Mouse (Mus musculus) thymus, postnatal 4 days (tissue): ENCODE measurements around the gene Ackr3.

Experiments
- DNase-seq: peaks from one replicate; pipeline ENCODE4 v3.0.0; 2021

The Ackr3 gene

DNA sequence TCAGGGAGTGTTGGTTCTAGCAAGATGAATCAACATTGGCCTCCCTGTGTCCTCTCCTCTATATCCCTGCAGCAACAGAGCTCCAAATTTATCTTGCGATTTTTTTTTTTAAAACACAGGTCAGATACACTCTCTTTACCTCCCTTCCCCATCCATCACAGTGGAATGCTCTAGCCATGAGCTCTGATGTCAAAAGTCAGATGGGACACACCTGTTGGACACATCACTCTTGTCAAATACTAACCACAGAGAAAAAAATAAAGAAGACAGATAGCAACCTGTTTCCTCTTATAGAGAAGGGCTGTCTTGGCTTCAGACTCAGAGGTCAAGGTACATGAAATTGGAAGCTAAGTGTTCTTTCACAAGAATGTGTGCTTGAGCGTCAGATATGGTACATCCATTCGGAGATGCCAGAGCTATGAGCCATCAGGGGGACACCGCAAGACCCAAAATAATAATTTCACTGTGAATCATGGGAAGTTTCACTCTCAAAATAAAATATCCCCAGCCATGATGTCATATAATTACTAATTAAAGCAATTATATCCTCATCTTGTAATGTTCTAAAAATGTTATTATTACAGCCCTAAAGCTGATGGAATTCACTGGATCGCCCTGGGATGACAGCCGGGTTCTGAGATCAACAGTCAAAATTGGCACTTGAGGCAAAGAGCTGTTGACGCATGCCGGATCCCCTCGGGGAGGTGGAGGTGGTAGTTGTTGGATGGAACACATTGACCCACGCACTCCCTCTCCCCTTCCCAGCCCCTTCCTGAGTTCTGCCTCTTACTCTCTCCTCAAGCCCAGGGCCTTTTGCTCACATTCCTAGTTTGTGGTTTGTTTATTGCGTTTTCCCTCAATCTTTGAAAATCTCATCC, 57.2 kb downstream of the Ackr3 start:
- DNase-seq, result no peak

DNA sequence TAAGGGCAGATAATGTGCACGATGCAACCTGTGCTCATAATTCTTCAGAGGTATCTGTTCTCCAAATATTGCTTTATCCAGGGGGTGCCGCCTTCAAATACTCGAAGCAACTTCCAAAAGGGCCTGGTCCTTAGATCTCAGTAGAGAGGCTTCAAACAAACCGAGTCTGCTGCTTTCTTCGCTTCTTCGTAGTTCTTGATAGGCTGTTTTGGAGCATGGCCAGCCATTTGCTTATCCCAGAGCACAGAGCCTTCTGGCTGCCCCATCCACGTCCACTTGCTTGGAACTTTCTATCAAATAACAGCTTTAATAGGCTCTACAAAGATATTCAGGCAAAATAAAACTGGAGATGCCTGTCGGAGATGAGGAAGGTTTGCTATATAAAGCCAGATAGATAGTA, 58.6 kb downstream of the Ackr3 start:
- DNase-seq, result no peak
